Mouse (Mus musculus): ENCODE results near the gene Prss21.

The Prss21 gene

DNA sequence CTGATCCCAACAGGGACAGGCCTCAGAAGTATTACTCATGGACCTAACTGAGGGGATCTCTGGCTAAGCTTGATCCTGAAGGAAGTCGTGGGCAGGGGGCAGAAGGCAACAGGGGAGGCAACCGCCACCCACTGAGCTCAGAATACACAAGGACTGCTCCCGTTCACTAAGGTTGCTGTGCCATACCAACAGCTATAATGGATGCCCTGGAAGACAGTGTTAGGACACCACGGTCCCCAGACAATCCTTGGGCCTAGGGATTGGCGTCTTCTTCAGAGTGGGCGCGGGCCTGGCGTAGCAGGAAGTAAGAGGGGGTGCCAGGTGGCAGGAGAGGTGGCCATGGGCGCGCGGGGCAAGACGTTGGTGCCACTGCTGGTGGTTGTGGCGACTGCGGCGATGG is at the start of gene Prss21:
Gene Prss21, plus strand, starts transcription at position 301 of the 400 bp plus-strand sequence.
- no peak for DNase-seq (ENCODE audit: low read depth, low spot score)

DNA sequence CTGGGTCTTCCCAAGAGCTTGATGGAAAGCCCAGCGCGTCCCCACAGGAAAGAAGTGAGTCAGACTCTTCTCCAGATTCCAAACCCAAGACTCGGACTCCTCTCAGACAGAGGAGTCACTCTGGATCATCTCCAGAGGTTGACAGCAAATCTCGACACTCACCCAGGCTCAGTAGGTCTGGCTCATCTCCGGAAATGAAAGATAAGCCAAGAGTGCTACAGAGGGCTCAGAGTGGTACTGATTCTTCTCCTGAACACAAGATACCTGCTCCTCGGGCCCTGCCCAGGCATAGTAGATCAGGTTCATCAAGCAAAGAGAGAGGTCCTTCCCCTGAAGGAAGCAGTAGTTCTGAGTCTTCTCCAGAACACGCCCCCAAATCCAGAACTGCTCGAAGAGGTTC is 49.3 kb upstream of the Prss21 start:
- no peak for DNase-seq (ENCODE audit: low read depth, low spot score)

DNA sequence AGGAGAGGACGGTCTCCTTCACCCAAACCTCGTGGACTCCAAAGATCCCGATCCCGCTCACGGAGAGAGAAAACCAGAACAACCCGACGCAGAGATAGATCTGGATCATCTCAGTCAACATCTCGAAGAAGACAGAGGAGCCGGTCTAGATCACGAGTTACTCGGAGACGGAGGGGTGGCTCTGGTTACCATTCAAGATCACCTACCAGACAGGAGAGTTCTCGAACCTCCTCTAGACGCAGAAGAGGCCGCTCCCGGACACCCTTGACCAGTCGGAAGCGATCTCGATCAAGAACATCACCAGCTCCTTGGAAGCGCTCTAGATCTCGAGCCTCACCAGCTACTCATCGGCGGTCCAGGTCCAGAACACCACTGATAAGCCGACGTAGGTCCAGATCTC is 48.6 kb upstream of the Prss21 start:
- no peak for DNase-seq (ENCODE audit: low read depth, low spot score)

GRCm38 (mm10) chr17:23820731-23821130 is 47.1 kb upstream of the Prss21 start:
- no peak for DNase-seq (ENCODE audit: low read depth, low spot score)

GRCm38 (mm10) chr17:23822094-23822493 is 45.8 kb upstream of the Prss21 start:
- DNase-seq (ENCODE audit: low read depth, low spot score), result no peak

- DNase-seq (ENCODE audit: low read depth, low spot score), result no peak
Measured at GRCm38 (mm10) chr17:23823018-23823417, 44.8 kb upstream of the Prss21 start.

GRCm38 (mm10) chr17:23823614-23824013 is 44.2 kb upstream of the Prss21 start:
- no peak for DNase-seq (ENCODE audit: low read depth, low spot score)

GRCm38 (mm10) chr17:23825591-23825990 is 42.3 kb upstream of the Prss21 start:
- DNase-seq (ENCODE audit: low read depth, low spot score), result no peak

- DNase-seq (ENCODE audit: low read depth, low spot score), result no peak
Measured at GRCm38 (mm10) chr17:23828271-23829001, 39.4 kb upstream of the Prss21 start.

DNA sequence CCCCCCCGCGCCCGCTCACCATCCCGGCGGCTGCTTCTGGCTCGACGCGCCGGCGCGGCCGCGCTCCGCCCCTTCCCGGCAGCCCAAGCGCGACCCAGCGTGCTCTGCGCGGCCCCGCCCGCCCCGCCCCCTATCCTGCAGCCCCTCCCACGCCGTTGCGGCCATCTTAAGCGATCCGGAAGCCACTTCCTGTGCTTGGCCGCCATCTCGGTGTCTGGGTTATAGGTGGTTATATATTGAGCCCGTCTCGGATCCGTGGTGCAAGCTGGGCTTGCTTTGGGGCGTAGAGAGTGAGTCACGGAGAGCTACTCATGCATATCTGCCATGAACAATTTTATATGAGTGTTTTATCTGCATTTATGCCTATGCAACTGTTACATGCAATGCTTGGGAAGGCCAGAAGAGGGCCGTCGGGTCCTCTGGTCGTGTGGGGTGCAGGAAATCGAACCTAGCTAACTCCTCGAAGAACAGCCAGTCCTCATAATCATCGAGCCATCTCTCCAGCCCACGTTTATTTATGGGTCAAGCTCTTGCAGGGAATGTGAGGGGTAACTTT is 38.7 kb upstream of the Prss21 start, which contains the start of gene Elob:
Gene Elob, minus strand, starts transcription at position 73 of the 556 bp plus-strand sequence.
- DNase-seq (ENCODE audit: low read depth, low spot score), result peak; percentile 84

GRCm38 (mm10) chr17:23831201-23831600 is 36.7 kb upstream of the Prss21 start:
- no peak for DNase-seq (ENCODE audit: low read depth, low spot score)

GRCm38 (mm10) chr17:23836006-23836575 is 31.8 kb upstream of the Prss21 start, which contains the start of gene Prss33:
Prss33 (minus strand) TSS chr17:23836056.
- DNase-seq (ENCODE audit: low read depth, low spot score), result no peak

GRCm38 (mm10) chr17:23841145-23841544 is 26.7 kb upstream of the Prss21 start:
- no peak for DNase-seq (ENCODE audit: low read depth, low spot score)

GRCm38 (mm10) chr17:23843141-23843811 is 24.6 kb upstream of the Prss21 start:
- DNase-seq (ENCODE audit: low read depth, low spot score), result no peak

DNA sequence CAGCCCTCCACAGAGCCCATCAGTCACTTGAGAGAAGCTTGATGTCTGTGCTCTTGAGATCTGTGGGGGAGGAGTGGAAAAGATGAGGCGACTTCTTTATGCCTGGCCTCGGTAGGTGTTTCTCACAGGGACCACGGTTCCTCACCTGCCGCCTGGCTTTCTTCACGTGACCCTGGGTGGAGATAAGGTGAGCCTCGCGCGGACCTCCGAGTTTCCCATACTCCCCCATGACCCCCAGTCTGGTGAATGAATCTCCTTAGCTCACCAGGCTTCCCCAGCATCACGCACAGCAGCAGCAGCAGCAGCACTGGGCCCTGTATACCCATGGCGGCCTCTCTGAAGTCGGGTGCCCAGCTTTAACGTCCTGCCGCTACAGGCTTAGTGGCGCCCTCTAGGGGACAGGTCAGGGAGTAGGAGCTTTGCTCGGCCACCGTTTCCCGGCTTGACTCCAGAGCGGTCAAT is 24.0 kb upstream of the Prss21 start, which contains the start of the genes Prss32 and Prss41:
Gene Prss32, plus strand, starts transcription at position 44 of the 462 bp plus-strand sequence.
Gene Prss41, minus strand, starts transcription at position 361 of the 462 bp plus-strand sequence.
- DNase-seq (ENCODE audit: low read depth, low spot score), result no peak

GRCm38 (mm10) chr17:23850028-23850427 is 17.8 kb upstream of the Prss21 start:
- DNase-seq (ENCODE audit: low read depth, low spot score), result no peak

DNA sequence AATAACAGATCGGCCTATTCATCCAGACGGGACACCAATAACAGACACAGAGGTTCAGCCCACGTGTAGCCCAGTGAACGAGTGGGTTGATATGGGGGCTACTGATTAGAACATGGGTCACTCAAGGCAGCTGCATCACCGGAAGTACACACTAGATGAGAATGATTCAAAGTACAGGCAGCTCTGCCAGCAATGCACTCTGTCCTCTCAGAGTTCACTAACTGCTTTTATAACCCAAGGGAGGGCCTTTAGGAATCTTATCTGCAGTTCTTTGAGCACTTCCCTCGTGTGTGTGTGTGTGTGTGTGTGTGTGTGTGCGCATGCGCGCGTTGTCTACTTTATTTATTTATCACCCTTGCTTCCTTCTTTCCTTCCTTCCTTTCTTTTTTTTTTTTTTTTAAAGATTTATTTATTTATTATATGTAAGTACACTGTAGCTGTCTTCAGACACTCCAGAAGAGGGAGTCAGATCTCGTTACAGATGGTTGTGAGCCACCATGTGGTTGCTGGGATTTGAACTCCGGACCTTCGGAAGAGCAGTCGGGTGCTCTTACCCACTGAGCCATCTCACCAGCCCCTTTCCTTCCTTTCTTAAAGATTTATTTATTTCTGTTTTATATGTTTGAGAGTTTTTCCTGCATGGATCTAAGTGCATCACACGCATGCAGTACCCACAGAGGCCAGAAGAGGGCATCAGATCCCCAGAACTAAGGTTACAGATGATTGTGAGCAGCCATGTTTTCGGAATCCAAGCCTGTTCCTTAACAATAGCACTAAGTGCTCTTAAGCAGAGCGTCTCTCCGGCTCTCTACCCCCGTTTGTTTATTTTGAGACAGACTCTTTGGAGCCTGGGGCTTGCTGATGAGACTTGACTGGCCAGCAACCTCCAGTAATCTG is 16.8 kb upstream of the Prss21 start:
- DNase-seq (ENCODE audit: low read depth, low spot score), result peak; percentile 19

GRCm38 (mm10) chr17:23853292-23853691 is 14.6 kb upstream of the Prss21 start:
- DNase-seq (ENCODE audit: low read depth, low spot score), result no peak

DNA sequence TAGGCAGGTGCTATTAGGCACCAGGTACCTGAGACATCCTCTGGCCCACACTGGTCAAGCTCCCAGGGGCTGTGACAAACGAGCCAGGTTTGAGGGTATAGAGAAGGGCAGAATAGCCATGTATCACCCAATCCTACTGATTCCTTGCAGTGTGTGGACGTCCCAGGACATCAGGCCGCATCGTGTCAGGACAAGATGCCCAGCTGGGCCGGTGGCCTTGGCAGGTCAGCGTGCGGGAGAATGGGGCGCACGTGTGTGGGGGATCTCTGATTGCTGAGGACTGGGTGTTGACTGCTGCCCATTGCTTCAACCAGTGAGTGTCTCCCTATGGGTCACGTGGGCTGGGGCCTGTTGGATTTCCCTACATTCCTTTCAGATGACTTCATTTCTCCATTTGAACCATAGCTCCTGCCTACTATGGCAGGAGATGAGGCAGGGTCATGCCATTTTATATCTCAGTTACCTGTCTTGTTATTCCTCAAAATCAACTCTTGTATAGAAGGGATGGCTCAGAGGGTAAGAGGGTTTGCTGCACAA is 13.6 kb upstream of the Prss21 start:
- DNase-seq (ENCODE audit: low read depth, low spot score), result no peak

DNA sequence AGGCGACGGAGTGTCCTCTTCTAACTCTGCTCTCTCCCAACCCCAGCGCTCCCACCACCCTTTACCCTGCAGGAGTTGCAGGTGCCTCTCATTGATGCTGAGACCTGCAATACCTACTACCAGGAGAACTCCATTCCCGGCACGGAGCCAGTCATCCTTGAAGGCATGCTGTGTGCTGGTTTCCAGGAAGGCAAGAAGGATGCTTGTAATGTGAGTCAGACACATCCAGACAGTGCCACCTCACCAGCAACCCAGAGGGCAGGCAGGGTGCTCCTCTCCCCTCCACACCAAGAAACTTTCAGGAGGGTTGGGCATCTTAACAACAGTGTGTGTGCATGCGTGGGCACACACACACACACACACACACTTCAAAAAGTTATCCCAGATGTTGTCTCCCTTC is 10.7 kb upstream of the Prss21 start:
- no peak for DNase-seq (ENCODE audit: low read depth, low spot score)

- no peak for DNase-seq (ENCODE audit: low read depth, low spot score)
Measured at GRCm38 (mm10) chr17:23857913-23858312, 9.9 kb upstream of the Prss21 start.

All from telencephalon, adult 2 months (tissue).